Mouse (Mus musculus) A20 (cell line): ENCODE measurements around the gene Smad3.
A peak's percentile ranks its signal among the peaks of the same experiment; 100 is the strongest.

Source experiments
- DNase-seq: peaks from one replicate; pipeline ENCODE4 v3.0.0-alpha.2; 2011; ENCODE audit warnings: low read depth, low spot score

Gene Smad3

GRCm38 (mm10) chr9:63745821-63746632 is 11.8 kb downstream of the Smad3 start:
- DNase-seq = no peak

GRCm38 (mm10) chr9:63744595-63744994 is 13.2 kb downstream of the Smad3 start:
- DNase-seq = no peak

- DNase-seq = no peak
Measured at GRCm38 (mm10) chr9:63743775-63744174, 14.0 kb downstream of the Smad3 start.

- DNase-seq = no peak
Measured at GRCm38 (mm10) chr9:63742887-63743660, 14.7 kb downstream of the Smad3 start.

- no peak for DNase-seq
Measured at GRCm38 (mm10) chr9:63742318-63742717, 15.5 kb downstream of the Smad3 start.

GRCm38 (mm10) chr9:63741792-63742191 is 16.0 kb downstream of the Smad3 start:
- DNase-seq = no peak

GRCm38 (mm10) chr9:63740320-63740841 is 17.4 kb downstream of the Smad3 start:
- no peak for DNase-seq

- no peak for DNase-seq
Measured at GRCm38 (mm10) chr9:63738830-63739229, 19.0 kb downstream of the Smad3 start.

- DNase-seq = no peak
Measured at GRCm38 (mm10) chr9:63738086-63738701, 19.6 kb downstream of the Smad3 start.

GRCm38 (mm10) chr9:63737426-63737931 is 20.3 kb downstream of the Smad3 start:
- DNase-seq = peak; percentile 55

GRCm38 (mm10) chr9:63734261-63734660 is 23.5 kb downstream of the Smad3 start:
- no peak for DNase-seq

GRCm38 (mm10) chr9:63732700-63733099 is 25.1 kb downstream of the Smad3 start:
- DNase-seq = no peak

- no peak for DNase-seq
Measured at GRCm38 (mm10) chr9:63731114-63731828, 26.5 kb downstream of the Smad3 start.

- DNase-seq = no peak
Measured at GRCm38 (mm10) chr9:63728969-63729368, 28.8 kb downstream of the Smad3 start.

- no peak for DNase-seq
Measured at GRCm38 (mm10) chr9:63727070-63727469, 30.7 kb downstream of the Smad3 start.

GRCm38 (mm10) chr9:63726088-63727010 is 31.4 kb downstream of the Smad3 start:
- DNase-seq = no peak

- no peak for DNase-seq
Measured at GRCm38 (mm10) chr9:63724750-63725149, 33.0 kb downstream of the Smad3 start.

- no peak for DNase-seq
Measured at GRCm38 (mm10) chr9:63722918-63723317, 34.9 kb downstream of the Smad3 start.

- DNase-seq = no peak
Measured at GRCm38 (mm10) chr9:63722350-63722749, 35.4 kb downstream of the Smad3 start.
